Mouse (Mus musculus) cerebellum, adult 2 months (tissue): Measurements from ENCODE around the gene Tbl1x. TPM values are rescaled to one million over a fixed set of nuclear protein-coding genes. Genes with fewer than 3 reads are reported as not detected.

Source experiments
- DNase-seq, 2 experiments: peaks; one replicate each; pipeline ENCODE4 v3.0.0; 2021
- H3K27ac ChIP-seq: fragments of 200-500 bp; 2 replicates; pipeline ENCODE4 v1.5.1; 2012; ENCODE audit warnings: low read length, control low read depth, inconsistent platforms; ENCODE audit not compliant: insufficient read depth
- H3K27me3 ChIP-seq: fragments of 200-500 bp; 2 replicates; pipeline ENCODE4 v1.6.1; 2012; ENCODE audit warnings: inconsistent platforms, mild to moderate bottlenecking, low read length, moderate library complexity; ENCODE audit not compliant: control insufficient read depth, insufficient read depth
- H3K4me1 ChIP-seq: fragments of 200-500 bp; 2 replicates; pipeline ENCODE4 v1.6.1; 2011; ENCODE audit warnings: low read length; ENCODE audit not compliant: control insufficient read depth, insufficient read depth
- H3K4me3 ChIP-seq: fragments of 200-500 bp; replicated peaks from 2 replicates; pipeline ENCODE3; 2011; ENCODE audit warnings: mild to moderate bottlenecking, low read depth, low read length, control low read depth; ENCODE audit not compliant: insufficient read depth
- CTCF ChIP-seq: fragments of 200-500 bp; IDR thresholded peaks from 2 replicates; pipeline ENCODE4 v1.5.1; 2011; ENCODE audit warnings: low read depth, mild to moderate bottlenecking, control low read depth, low read length, moderate library complexity, borderline replicate concordance; ENCODE audit not compliant: insufficient read depth
- POLR2A ChIP-seq: fragments of 200-500 bp; IDR thresholded peaks from 2 replicates; pipeline ENCODE4 v1.6.1; 2011; ENCODE audit warnings: low read length, control low read depth, borderline replicate concordance; ENCODE audit not compliant: insufficient read depth
- WGBS: fragments of 180-500 bp; shearing (Covaris S2); methylation state at CpG from one replicate; pipeline ENCODE4 v1.1.7; 2018; 5-methylcytosine and 5-hydroxymethylcytosine counted together
- polyA plus RNA-seq: library from polyadenylated mRNA; depleted of rRNA; stranded (reverse); fragments of >200 nt; gene quantifications from 2 replicates; pipeline ENCODE4 v1.2.3, GENCODE M21; 2012

Tbl1x gene
- polyA plus RNA-seq, 1 experiment: 30.1 TPM

GRCm38 (mm10) chrX:77662030-77662429 lies 151.2 kb downstream of the Tbl1x start:
- Histone ChIP-seq H3K4me3 (no peak overlapping the region), H3K27me3 (no peaks in the 10 kb centered on the region), H3K4me1 (no peaks in the 10 kb centered on the region), H3K27ac (no peak overlapping the region)
- WGBS: 83% methylated on average over 3 of the region's 3 CpGs
- DNase-seq: no peak
- TF ChIP-seq POLR2A: no peak

- Histone ChIP-seq H3K27me3 (no peaks in the 10 kb centered on the region), H3K27ac (no peak overlapping the region), H3K4me3 (no peak overlapping the region), H3K4me1 (no peaks in the 10 kb centered on the region)
- WGBS: 63% methylated on average over 3 of the region's 3 CpGs
- DNase-seq: no peak
- TF ChIP-seq POLR2A (no peak), CTCF (no peak)
Observed at GRCm38 (mm10) chrX:77663276-77663675, 152.5 kb downstream of the Tbl1x start.

GRCm38 (mm10) chrX:77665030-77665429 lies 154.2 kb downstream of the Tbl1x start:
- Histone ChIP-seq H3K27ac (no peak overlapping the region), H3K4me3 (no peak overlapping the region), H3K4me1 (no peaks in the 10 kb centered on the region), H3K27me3 (no peaks in the 10 kb centered on the region)
- DNase-seq: no peak
- WGBS: 92% methylated on average over 2 of the region's 2 CpGs
- TF ChIP-seq CTCF: no peak
- no peak for TF ChIP-seq POLR2A

- Histone ChIP-seq H3K4me1 (no peaks in the 10 kb centered on the region), H3K27me3 (no peaks in the 10 kb centered on the region), H3K27ac (no peak overlapping the region), H3K4me3 (no peak overlapping the region)
- TF ChIP-seq CTCF (no peak), POLR2A (no peak)
- WGBS: 14% methylated on average over 1 of the region's 1 CpGs
- DNase-seq: peak; percentile 23 to 56
Observed at GRCm38 (mm10) chrX:77666911-77667310, 156.1 kb downstream of the Tbl1x start.

GRCm38 (mm10) chrX:77667441-77667840 lies 156.6 kb downstream of the Tbl1x start:
- Histone ChIP-seq H3K4me3 (no peak overlapping the region), H3K27me3 (no peaks in the 10 kb centered on the region), H3K4me1 (no peaks in the 10 kb centered on the region), H3K27ac (no peak overlapping the region)
- DNase-seq: no peak
- TF ChIP-seq POLR2A (no peak), CTCF (no peak)

- TF ChIP-seq CTCF (no peak), POLR2A (no peak)
Observed at GRCm38 (mm10) chrX:77669779-77670550, 159.2 kb downstream of the Tbl1x start.

More at GRCm38 (mm10) chrX:77669779-77670550, 159.2 kb downstream of the Tbl1x start:
- H3K4me1 ChIP-seq: no peaks in the 10 kb centered on the region
- 32% methylated on average over 3 of the region's 3 CpGs for WGBS
- H3K4me3 ChIP-seq: no peak overlapping the region
- no peak overlapping the region for H3K27ac ChIP-seq
- H3K27me3 ChIP-seq: no peaks in the 10 kb centered on the region
- DNase-seq: peak in 1 of 2 experiments; percentile 37
